Mouse (Mus musculus) right cerebral cortex, postnatal 14 days (tissue): ENCODE measurements around the gene Setd1b.

Experiments
- DNase-seq: peaks from one replicate; pipeline ENCODE4 v3.0.0; 2022

Gene Setd1b

DNA sequence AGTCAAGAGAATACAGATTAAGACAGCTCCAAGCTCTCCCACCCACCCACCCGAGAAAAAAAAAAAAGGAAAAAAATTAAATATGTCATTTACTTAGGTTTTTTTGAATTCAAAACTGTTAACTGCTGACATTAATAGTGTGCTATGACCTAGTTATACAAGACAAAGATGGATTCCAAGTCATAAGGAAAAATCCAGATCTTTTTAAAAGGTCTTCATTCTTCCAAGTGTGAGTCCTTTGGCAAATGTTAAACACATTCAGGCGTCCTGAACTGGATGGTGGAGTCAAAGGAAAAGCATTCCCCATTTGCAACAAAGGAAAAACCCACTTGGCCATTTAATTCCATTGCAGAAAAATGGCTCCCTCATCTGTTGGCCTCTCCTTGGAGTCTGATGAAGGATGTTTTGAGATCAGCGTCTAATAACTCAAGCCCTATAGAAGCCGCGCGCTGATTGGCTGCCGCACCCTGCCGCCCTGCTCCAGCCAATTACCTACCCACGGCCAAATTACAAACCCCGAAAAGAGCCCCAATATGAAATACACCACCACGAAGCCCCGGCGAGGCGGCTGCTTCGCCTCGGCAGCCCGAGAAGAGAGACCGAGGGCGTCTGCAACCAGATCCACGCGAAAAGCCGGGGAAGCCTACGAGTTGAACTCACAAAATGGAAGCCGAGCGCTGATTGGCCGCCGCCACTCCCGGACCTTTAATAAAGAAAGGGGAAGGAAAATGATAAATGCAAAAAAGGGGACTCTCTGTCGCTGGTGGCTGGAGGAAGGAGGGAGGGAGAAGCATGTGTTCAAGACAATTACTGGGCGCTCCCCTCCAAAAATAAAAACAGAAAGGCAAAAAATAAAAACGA is 1.1 kb upstream of the Setd1b start:
- DNase-seq = peak; percentile 88

DNA sequence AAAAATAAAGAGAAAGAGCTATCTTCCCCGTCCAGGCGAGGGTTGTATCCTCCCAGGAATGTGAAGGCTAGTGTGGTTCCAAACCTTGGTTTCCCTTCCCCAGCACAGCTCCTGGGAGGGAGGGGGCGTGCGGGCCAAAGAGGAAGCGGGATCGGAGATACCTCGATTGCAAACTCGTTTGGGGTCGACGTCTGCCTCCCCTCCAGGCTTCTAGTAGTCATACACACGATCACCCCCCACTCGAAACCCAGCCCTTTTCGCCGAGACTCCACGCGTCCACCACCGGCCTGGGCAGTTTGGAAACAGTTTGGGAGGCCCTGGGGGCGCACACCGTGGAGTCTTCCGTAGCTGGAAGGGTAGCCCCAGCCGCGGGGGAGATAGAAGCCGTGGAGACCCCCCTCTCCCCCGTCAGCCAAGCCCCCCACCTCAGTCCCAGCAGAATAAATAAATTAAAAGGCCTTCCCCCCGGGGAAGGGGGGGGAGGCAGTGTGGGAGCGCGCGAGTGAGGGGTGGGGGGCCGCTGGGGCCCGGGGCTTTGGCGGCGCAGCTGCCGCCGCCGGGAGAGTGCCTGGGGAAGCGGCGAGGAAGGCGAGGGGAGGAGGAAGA is 335 bp upstream of the Setd1b start:
- peak; percentile 50 for DNase-seq

DNA sequence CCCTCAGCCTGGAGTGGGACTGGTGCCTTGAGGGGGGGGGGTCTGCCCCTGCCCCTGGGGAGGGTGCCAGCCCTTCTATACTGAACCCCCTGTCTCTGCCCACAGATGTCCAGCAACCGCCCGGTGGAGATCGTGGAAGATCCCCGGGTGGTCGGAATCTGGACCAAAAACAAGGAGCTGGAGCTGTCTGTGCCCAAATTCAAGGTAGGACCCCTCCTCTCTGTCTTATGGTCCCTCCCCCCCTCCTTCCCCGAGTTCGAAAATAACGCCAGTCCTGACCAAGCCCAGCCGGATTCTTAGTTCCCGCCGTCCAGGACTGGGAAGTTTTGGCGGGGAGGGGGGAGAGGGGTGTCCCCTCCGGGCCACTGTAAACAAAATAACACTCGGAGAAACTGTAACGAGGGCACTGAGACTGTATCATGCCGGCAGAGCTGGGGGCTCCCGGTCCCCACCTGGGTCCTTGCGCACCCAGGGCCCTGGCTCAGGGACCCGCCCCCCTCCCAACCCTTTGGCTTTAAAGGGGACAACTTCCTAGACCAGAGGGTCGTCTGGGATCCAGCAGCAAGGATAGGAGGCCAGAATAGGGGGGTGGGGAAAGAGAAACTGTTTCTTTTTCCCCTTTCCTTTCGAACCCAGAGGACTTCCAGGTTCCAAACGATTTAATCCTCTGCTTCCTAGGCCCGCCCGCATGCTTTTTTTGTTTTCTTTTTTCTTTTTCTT is 1.4 kb downstream of the Setd1b start:
- DNase-seq = no peak

DNA sequence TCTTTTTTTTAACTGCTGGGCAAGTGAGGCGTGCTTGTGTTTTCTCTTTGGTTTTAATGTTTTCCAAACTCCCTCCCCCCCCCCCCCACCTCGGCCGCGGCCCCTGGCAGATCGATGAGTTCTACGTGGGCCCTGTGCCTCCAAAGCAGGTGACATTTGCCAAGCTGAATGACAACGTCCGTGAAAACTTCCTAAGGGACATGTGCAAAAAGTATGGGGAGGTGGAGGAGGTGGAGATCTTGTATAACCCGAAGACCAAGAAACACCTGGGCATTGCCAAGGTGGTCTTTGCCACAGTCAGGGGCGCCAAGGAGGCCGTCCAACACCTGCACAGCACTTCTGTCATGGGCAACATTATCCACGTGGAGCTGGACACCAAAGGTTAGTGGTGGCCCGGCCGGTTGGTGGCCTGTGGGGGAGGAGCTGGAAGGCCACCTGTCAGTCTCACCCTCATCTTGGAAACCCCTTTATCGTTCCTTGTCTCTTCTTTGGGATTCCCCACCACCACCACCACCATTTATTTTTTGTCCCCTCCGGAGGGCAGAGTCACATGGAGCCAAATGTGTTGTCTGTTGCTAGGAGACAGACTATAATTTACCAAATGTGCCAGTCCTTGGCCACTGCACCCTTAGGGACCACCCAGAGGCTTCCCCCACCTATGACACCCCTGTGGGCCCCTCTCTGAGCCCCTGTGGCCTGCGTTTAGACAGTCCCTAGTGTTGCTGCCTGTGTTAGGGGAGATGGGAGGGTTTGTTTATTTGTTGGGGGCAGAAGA is 2.2 kb downstream of the Setd1b start:
- no peak for DNase-seq

DNA sequence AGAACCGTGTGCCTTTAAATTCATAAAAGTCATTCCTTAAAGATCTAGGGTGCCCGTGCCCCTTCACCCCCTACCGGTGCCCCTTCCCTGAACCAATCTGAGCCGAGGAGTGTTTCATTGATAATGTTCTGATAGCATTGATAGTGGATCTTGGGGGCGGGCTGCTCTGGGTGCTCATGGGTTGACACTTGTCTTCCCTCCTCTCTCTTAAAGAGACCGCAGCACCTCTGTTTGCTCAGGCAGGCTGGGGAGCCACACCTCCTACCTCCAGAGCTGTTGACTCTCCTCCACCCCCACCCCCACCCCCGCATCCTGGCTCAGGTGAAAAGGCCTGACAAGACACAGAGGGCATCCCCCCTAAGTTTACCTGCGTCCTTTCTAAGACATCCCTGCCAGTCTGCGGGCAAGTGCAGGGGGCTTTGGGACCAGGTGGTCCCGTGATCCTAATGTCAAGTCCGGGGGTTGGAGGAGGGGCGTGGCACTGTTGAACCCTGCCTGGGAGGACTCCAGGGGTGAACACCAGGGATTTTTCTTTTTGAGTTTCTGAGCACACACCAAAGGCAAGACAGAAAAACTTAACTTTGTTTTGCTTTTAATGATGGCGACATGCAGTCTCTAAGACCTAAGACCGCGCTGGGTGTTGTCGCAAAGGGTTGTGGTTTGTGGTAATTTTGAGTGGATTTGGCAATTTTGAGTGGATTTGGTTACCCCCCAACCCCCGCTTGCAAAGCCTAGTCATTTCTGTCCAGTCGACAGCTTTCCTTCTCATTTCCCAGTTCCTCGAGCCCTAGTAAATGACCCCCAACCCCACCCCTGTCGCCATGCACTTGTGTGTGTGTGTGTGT is 3.0 kb downstream of the Setd1b start:
- DNase-seq = no peak

DNA sequence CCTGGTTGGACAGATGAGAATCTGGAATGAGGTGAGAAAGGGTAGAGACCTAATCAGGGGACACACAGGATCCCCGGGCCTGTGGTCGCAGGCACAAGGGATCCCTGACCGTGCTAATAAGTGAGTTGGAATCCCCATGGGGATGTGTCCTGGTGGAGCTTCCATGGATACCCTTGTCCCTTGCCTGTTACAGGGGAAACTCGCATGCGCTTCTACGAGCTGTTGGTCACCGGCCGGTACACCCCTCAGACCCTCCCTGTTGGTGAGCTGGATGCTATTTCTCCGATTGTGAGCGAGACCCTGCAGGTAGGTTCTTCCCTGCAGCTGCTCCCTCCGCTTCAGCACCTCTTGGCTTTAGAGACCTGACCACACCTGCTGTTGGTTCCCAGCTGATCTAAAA is 4.4 kb downstream of the Setd1b start:
- no peak for DNase-seq

DNA sequence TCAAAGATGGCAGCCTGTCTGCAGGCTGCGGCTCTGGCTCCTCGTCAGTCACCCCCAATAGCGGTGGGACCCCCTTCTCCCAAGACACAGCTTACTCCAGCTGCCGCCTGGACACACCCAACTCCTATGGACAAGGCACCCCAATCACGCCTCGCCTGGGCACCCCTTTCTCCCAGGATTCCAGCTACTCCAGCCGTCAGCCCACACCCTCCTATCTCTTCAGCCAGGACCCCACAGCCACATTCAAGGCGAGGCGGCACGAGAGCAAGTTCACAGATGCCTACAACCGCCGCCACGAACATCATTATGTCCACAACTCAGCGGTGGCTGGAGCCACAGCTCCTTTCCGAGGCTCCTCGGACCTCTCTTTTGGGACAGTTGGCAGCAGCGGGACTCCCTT is 5.6 kb downstream of the Setd1b start:
- no peak for DNase-seq

DNA sequence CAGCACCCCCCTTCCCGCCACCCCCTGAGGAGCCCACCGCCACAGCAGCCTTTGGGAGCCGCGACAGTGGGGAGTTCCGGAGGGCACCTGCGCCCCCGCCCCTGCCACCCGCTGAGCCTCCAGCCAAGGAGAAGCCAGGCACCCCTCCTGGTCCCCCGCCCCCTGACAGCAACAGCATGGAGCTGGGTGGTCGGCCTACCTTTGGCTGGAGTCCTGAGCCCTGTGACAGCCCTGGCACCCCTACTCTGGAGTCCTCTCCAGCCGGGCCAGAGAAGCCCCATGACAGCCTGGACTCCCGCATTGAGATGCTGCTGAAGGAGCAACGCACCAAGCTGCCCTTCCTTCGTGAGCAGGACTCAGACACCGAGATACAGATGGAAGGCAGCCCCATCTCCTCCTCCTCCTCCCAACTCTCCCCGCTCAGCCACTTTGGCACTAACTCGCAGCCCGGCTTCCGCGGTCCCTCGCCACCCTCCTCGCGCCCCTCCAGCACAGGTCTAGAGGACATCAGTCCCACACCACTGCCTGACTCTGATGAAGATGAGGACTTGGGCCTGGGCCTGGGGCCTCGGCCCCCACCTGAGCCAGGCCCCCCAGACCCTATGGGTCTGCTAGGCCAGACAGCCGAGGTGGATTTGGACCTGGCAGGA is 6.2 kb downstream of the Setd1b start:
- no peak for DNase-seq

DNA sequence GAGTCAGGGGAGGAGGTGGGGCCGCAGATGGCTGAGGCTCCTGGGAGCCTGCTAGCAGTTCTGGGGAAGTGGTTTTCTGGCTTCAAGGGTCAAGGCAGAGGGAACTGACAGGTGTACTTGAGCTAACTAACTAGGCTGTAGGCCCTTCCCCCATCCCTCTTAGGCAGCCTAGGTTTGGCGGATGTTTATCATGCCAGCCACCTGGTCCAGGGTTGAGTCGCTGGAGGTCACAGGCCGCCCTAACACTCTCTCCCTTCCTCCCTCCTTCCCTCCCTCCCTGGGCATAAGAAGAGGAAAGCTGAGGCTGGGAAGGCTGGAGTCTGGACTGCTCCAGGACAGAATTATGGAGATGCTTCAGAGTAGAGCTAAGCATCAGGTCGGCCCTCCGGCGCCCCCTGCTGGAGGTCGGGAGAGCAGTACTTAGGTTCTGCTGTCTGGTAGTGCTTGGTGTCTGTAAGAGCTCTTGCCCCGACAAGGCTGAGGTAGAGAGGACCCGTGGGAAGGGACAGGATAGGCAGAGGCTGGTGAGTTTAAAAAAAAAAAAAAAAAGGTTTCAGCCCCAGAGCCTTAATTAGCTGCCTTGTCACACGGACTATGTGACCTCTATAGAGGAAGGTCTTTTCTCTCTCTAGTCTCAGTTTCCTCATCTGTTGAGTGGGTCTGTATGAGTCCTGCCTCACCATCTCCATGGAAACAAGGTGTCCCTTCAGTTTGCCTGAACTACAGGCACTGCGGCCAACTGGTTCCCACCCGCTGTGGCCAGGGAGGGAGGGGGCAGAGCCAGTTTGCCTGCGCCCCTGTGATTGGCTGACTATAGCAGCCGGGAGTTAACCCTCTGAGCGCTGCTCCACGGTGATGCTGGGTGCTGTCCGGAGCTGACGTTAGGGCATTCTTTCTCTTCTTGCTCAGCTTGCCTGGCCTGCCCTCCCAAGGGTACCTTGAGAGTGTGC is 7.7 kb downstream of the Setd1b start:
- peak; percentile 93 for DNase-seq

DNA sequence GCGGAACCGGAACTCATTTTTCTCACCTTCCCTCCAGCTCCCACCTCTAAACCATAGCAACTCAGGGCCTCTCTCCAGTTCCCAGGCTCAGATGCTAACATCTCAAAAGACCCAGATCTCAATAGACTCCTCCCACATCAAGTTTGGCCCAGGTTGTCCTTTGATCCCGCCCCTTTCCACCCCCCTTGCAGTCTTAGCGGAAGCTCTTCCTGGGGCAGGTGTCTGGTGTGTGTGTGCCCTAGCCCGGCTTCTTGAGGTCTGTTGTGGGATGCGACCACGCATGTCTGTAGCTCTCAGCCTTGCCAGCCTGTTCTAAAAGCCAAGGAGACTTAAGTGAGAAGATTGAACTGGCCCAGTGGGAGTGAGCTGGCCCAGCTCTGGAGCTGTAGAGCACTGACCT is 8.6 kb downstream of the Setd1b start:
- DNase-seq = no peak

DNA sequence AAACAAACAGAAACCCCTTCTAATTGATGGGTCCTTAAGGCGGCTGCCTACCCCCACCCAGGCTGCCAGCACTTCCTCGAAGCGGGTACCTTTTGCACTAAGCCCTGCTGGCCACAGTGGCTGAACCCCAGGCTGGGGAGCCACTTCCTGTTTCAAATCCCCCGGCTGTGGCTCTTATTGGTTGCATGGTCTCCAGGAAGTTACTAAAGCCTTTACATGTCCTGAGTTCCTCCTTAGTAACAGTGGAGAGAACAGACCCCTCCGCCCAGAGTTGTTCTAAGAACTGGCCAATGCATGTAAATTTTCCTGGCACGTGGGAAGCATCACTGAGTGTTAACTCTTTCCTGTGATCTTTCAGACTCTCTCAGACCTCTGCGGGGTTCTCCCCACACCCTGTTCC is 9.1 kb downstream of the Setd1b start:
- no peak for DNase-seq

DNA sequence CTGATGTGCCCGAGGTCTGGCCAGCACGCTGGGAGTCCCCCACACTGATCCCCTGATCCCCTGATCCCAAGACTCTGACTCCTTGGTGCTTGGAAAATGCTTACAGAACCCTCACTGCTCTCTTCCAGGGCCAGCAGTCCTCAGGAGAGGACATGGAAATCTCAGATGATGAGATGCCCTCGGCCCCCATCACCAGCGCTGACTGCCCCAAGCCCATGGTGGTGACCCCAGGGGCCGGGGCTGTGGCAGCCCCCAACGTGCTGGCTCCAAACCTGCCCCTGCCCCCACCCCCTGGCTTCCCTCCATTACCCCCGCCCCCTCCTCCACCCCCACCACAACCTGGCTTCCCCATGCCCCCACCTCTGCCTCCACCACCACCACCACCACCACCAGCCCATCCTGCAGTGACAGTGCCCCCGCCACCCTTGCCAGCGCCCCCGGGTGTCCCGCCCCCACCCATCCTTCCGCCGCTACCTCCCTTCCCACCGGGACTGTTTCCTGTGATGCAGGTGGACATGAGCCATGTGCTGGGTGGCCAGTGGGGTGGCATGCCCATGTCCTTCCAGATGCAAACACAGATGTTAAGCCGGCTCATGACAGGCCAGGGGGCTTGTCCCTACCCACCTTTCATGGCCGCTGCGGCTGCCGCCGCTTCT is 9.8 kb downstream of the Setd1b start:
- DNase-seq = no peak

DNA sequence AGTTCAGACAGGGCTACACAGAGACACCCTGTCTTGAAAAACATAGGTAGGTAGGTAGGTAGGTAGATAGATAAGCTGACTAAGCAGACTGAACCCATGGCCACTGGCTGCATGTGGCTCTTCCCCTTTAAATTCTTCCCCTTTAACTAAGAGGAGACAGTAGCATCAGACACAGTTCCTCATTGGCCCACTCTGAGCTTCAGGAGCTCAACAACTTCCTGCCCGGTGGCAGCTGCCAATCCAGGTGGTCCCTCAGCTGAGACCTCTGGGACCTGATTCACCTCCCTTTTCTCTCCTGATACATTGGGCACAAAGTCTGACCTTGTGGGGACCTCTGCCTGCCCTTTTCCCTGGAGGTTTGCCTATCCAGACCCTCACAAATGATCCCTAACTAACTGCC is 10.9 kb downstream of the Setd1b start:
- no peak for DNase-seq

DNA sequence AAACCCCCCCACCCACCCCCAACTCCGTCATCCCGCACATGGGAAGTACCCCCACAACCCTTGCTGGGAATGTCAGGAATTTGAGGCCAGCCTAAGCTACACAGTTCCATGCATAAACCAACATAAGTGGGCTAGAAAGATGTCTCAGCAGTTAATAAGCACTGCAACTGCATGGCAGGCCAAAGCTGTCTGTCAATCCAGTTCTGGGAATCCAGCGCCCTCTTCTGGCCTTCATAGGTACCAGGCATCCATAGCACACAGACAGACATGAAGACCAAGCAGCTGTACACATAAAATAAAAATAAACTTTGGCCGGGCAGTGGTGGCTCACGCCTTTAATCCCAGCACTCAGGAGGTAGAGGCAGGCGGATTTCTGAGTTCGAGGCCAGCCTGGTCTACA is 13.4 kb downstream of the Setd1b start:
- no peak for DNase-seq

DNA sequence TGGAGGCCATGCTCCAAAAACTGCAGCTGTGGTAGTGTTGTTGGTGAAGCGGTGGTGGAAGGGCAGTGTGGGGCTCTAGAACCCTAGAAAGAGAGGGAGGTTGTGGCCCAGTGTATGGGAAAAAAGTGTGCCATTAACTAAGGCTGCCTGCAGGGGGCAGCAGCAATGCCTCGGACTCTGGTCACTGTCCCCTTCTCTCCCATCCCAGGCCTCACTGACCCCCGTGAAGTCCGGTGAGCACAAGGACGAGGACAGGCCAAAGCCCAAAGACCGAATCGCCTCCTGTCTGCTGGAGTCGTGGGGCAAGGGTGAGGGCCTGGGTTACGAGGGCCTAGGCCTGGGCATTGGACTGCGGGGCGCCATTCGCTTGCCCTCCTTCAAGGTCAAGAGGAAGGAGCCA is 14.8 kb downstream of the Setd1b start:
- DNase-seq = no peak

DNA sequence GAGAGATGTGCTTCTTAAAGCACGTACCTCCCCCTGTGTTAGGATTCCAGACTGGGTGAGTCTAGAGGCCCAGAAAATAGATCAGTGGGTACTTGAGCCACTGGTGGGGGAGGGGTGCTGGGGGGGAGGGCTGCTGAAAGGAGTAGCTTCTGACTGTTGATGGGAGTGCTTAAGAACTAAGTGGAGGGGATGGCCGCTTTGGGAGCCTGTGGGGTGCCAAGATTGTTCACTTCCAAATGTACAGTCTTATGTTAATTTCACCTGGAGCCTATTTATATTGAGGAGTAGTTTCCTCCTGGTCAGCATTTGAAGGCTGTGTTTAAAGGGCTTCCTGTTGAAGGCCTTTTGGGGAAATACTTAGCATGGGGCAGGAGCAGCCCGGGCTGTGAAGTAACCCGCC is 16.0 kb downstream of the Setd1b start:
- no peak for DNase-seq

DNA sequence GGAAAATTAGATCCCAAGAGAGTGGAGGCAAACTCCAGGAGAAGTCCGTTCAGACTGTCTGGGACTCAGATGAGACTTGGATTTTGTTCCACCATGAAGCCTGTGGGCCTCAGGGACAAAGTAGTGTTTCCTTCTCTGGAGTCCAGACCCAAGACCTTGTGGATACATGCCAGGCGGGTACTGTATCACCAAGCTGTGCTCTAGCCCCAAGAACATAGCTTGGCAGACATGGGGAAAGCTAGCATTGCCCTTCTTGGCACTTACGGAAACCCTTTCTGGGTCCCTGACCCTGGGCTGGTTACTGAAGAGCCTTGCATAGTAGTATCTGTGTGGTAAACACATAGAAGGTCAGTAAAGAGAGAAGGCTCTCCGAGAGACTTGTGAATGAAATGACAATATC is 17.5 kb downstream of the Setd1b start:
- no peak for DNase-seq

DNA sequence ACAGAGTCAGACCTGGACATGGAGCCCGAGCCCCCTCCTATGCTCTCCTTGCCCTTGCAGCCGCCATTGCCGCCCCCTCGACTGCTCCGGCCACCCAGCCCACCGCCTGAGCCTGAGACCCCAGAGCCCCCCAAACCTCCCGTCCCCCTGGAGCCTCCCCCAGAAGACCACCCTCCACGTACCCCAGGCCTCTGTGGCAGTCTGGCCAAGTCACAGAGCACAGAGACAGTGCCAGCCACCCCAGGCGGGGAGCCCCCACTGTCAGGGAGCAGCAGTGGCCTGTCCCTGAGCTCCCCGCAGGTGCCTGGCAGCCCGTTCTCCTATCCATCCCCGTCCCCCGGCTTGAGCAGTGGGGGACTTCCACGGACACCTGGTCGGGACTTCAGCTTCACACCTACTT is 17.9 kb downstream of the Setd1b start:
- no peak for DNase-seq

DNA sequence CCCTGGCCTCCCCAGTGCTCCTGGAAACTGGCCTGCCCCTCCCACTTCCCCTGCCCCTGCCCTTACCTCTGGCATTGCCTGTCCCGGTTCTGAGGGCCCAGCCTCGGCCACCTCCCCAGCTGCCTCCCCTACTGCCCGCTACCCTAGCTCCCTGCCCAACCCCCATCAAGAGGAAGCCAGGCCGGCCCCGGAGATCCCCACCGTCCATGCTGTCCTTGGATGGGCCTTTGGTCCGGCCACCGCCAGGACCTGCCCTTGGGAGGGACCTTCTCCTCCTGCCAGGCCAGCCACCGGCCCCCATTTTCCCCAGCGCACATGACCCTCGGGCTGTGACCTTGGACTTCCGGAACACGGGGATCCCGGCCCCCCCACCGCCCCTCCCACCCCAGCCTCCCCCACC is 18.3 kb downstream of the Setd1b start:
- DNase-seq = no peak

DNA sequence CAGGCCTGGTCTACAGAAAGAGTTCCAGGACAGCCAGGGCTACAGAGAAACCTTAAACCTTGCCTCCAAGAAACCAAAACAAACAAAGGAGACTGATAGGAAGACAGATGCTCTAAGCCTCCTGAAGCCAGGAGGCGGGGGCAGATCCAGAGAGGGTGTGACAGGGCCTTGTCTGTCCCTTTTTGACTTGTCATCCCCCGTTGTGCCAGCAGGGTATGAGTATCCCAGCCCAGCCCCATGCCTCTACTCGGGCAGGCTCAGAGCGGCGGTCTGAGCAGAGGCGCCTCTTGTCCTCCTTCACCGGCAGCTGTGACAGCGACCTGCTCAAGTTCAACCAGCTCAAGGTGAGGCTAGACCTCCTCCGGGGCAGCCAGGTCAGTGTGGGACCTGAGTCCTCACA is 20.9 kb downstream of the Setd1b start:
- no peak for DNase-seq
